Mouse (Mus musculus): ENCODE data around the gene Ksr1. TPM values are rescaled to one million over a fixed set of nuclear protein-coding genes. Genes with fewer than 3 reads are reported as not detected.

The Ksr1 gene
- total and polyA plus RNA-seq, 3 experiments = 22.5 to 73.1 (median 61.2) TPM

DNA sequence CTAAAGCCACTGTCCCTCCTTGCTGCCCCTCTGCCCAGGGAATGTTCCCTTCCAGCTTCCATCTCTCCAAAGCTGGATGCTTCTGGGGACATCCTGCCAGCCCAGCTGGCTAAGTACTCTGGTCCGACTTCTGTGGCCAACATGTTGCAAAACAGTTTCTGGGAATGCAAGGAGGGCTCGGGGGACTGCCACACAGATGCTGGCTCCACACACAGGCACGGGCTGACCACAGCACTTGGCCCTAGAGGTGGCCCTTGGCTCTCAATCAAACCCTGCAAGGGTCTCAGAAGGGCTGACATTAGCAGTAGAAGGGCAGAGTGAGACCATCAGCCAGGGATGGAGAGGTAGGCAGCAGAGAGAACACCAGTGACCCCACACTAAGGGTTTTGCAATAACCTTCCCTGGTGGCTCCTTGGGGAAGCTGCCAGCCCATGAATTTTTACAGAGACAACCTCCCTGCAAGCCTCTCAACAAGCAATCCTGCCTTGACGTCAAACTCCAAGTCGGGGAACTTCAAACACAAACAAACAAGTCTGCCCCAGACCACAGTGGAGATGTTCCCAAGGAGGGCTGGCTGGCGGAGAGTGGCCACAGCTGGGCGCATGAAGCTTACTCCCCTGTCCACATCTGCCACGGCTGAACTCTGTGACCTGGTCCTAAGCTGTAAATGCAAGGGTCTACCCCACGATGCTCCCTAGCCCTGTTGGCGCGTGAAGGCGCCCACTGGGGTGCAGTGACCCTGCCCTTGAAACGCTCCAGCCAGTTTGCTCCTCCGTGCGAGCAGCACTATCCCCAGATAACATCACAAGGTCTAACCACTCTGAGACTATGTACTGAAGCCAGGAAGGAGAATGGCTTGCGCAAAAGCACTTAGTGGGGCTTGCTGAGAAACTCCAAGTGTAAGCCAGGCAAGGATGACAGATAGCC, 65.0 kb downstream of the Ksr1 start:
- DNase-seq (ENCODE audit: extremely low read depth) = no peak
- no peaks in the 10 kb centered on the region for H3K27me3 ChIP-seq (replicated peaks)
- H3K79me2 ChIP-seq (replicated peaks; ENCODE audit: control insufficient read depth, extremely low read depth, insufficient read depth, poor library complexity, severe bottlenecking) = peaks cover 36% of the 10 kb centered on the region
- H3K4me2 ChIP-seq (ENCODE audit: insufficient read depth, low read depth, poor library complexity, severe bottlenecking) = no peak overlapping the region
- H3K9me3 ChIP-seq (replicated peaks; ENCODE audit: low read length) = peaks cover 18% of the 10 kb centered on the region
- TF ChIP-seq MXI1 (IDR thresholded peaks at IDR 0.05; ENCODE audit: low read depth, low read length) = no peak
- no peak for TF ChIP-seq KAT2A (IDR thresholded peaks at IDR 0.05; ENCODE audit: insufficient replicate concordance, low read length)
- no peak for TF ChIP-seq HCFC1 (IDR thresholded peaks at IDR 0.05; ENCODE audit: low read depth, low read length)
- no peak for TF ChIP-seq MAX (IDR thresholded peaks at IDR 0.05; ENCODE audit: low read length)
- TF ChIP-seq PAX5 (IDR thresholded peaks at IDR 0.05; ENCODE audit: low read length) = no peak
- TF ChIP-seq MAFK (IDR thresholded peaks at IDR 0.05; ENCODE audit: insufficient replicate concordance, low read length) = no peak
- TF ChIP-seq CTCF (conservative IDR thresholded peaks at IDR 0.05 in 1 of 2, IDR thresholded peaks at IDR 0.05 in 1 of 2; ENCODE audit: low read depth in 2 of 2, low read length in 2 of 2) = no peak
- TF ChIP-seq ELF1 (IDR thresholded peaks at IDR 0.05; ENCODE audit: low read depth, low read length) = no peak
- TF ChIP-seq USF1 (IDR thresholded peaks at IDR 0.05; ENCODE audit: low read depth, low read length) = no peak
- TF ChIP-seq UBTF (IDR thresholded peaks at IDR 0.05; ENCODE audit: low read depth, low read length) = no peak
- TF ChIP-seq RCOR1 (conservative IDR thresholded peaks at IDR 0.05; ENCODE audit: low read depth, low read length) = no peak
- TF ChIP-seq NRF1 (IDR thresholded peaks at IDR 0.05; ENCODE audit: low read depth, low read length) = no peak
- H3K27ac ChIP-seq (ENCODE audit: insufficient read depth, low read depth) = no peak overlapping the region
- in situ Hi-C loops (cut with MboI; ENCODE audit: low pct_ligation_motif_present, low pct_unique_long_range_greater_than_20kb, low sequenced_read_pairs) (loop anchor here (5.0 kb wide), 1 partner anchor 49 kb away; no protein-coding TSS in a partner anchor), dilution Hi-C loops (cut with MboI; ENCODE audit: extremely low pct_ligation_motif_present, extremely low pct_unique_long_range_greater_than_20kb, low sequenced_read_pairs) (no loop called here)
- no peak overlapping the region for H3K9ac ChIP-seq (ENCODE audit: insufficient read depth, low read depth)
- no peak overlapping the region for H3K4me3 ChIP-seq (replicated peaks in 1 of 3; ENCODE audit: low read depth in 2 of 3, low read length in 2 of 3, poor library complexity in 1 of 3)
- H3K4me1 ChIP-seq (ENCODE audit: control insufficient read depth in 1 of 2, insufficient read depth in 2 of 2) = peaks cover 15 to 81% of the 10 kb centered on the region in 2 experiments
- peaks cover 39 to 87% of the 10 kb centered on the region in 2 experiments for H3K36me3 ChIP-seq (replicated peaks in 1 of 2; ENCODE audit: control insufficient read depth in 1 of 2, insufficient read depth in 1 of 2, low read length in 1 of 2)

DNA sequence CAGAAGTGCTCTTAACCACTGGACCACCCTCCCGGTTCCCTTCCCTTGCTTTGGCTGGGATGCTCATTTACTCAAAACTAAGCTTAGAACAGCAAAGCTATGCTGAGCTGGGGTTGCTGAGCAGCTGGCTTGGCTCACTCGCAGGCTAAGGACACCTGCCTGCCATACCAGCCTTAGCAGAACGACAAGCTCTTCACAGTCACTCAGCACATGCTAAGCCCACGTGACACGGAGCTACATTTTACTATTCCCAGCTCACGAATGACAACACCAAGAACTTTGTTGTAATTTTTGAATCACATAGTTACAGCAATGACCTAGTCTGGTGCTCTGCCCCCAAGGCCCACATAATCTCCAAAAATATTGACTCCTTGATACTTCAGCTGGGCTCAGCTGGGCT, 66.1 kb downstream of the Ksr1 start:
- dilution Hi-C loops (cut with MboI; ENCODE audit: extremely low pct_ligation_motif_present, extremely low pct_unique_long_range_greater_than_20kb, low sequenced_read_pairs) (no loop called here), in situ Hi-C loops (cut with MboI; ENCODE audit: low pct_ligation_motif_present, low pct_unique_long_range_greater_than_20kb, low sequenced_read_pairs) (loop anchor here (5.0 kb wide), 1 partner anchor 48 kb away; no protein-coding TSS in a partner anchor)
- peaks cover 37% of the 10 kb centered on the region for H3K79me2 ChIP-seq (replicated peaks; ENCODE audit: control insufficient read depth, extremely low read depth, insufficient read depth, poor library complexity, severe bottlenecking)
- H3K27me3 ChIP-seq (replicated peaks) = no peaks in the 10 kb centered on the region
- no peak overlapping the region for H3K4me3 ChIP-seq (replicated peaks in 1 of 3; ENCODE audit: low read depth in 2 of 3, low read length in 2 of 3, poor library complexity in 1 of 3)
- TF ChIP-seq RAD21 (IDR thresholded peaks at IDR 0.05; ENCODE audit: low read depth, low read length) = no peak
- TF ChIP-seq POLR2AphosphoS2 (IDR thresholded peaks at IDR 0.05; ENCODE audit: low read depth, low read length) = no peak
- no peak for TF ChIP-seq MYC (IDR thresholded peaks at IDR 0.05; ENCODE audit: low read depth, low read length)
- TF ChIP-seq CHD1 (IDR thresholded peaks at IDR 0.05; ENCODE audit: low read depth, low read length) = no peak
- TF ChIP-seq CHD2 (IDR thresholded peaks at IDR 0.05; ENCODE audit: low read length) = 0 out of 2 replicates have a peak, but pooled peaks have one; percentile 13
- no peak for TF ChIP-seq ZMIZ1 (IDR thresholded peaks at IDR 0.05; ENCODE audit: low read depth, low read length)
- TF ChIP-seq BHLHE40 (IDR thresholded peaks at IDR 0.05; ENCODE audit: low read depth, low read length) = no peak
- TF ChIP-seq CTCF (conservative IDR thresholded peaks at IDR 0.05 in 1 of 2, IDR thresholded peaks at IDR 0.05 in 1 of 2; ENCODE audit: low read depth in 2 of 2, low read length in 2 of 2) = no peak
- H3K27ac ChIP-seq (ENCODE audit: insufficient read depth, low read depth) = no peak overlapping the region
- peaks cover 34 to 77% of the 10 kb centered on the region in 2 experiments for H3K36me3 ChIP-seq (replicated peaks in 1 of 2; ENCODE audit: control insufficient read depth in 1 of 2, insufficient read depth in 1 of 2, low read length in 1 of 2)
- no peak for DNase-seq (ENCODE audit: extremely low read depth)
- peaks cover 26 to 81% of the 10 kb centered on the region in 2 experiments for H3K4me1 ChIP-seq (ENCODE audit: control insufficient read depth in 1 of 2, insufficient read depth in 2 of 2)
- no peak overlapping the region for H3K4me2 ChIP-seq (ENCODE audit: insufficient read depth, low read depth, poor library complexity, severe bottlenecking)
- H3K9me3 ChIP-seq (replicated peaks; ENCODE audit: low read length) = peaks cover 18% of the 10 kb centered on the region
- no peak overlapping the region for H3K9ac ChIP-seq (ENCODE audit: insufficient read depth, low read depth)
